Mouse (Mus musculus) neutrophil, adult 5-6 weeks (primary cell): Measurements from ENCODE around the gene Timm8a2. TPM values are rescaled to one million over a fixed set of nuclear protein-coding genes. Genes with fewer than 3 reads are reported as not detected.
"Not testable (repeated sequence)": the region's sequence is repeated elsewhere in the genome, so short reads cannot be mapped to it uniquely, and the experiment has no call there.

Source experiments
- ATAC-seq: fragments of 151-379, 151-347 bp; 2 replicates; pipeline ENCODE4 v1.8.0; 2017; ENCODE audit warnings: mild to moderate bottlenecking, moderate TSS enrichment; ENCODE audit not compliant: insufficient number of reproducible peaks, poor library complexity, low FRiP score, severe bottlenecking; ENCODE audit errors: extremely low read depth
- total RNA-seq: library from RNA; stranded (forward); fragments of 200-1000 nt; gene quantifications from 2 replicates; pipeline ENCODE4 v1.2.3, GENCODE M21; 2017

The Timm8a2 gene
- total RNA-seq, 1 experiment from 2014 or later: 1.2 TPM

DNA sequence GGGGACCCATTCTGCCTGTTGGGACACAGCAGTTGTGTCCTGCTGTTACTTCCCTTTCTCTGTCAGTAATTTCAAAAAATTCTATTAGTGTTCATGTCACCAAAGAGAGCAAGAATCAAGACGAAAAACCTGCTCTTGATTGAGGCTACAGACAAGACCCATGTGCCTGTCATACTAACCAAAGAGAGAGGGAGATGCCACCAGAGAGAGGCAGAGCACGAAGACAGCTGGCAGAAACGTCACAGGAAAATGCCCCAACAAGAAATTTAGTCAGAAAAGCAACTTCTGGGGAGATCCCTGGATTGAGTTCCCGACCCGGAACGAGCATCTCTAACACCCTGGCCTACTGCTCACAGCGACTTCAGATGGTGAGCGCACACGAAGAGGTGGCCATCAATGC, 14.3 kb downstream of the Timm8a2 start:
- ATAC-seq: no peak

DNA sequence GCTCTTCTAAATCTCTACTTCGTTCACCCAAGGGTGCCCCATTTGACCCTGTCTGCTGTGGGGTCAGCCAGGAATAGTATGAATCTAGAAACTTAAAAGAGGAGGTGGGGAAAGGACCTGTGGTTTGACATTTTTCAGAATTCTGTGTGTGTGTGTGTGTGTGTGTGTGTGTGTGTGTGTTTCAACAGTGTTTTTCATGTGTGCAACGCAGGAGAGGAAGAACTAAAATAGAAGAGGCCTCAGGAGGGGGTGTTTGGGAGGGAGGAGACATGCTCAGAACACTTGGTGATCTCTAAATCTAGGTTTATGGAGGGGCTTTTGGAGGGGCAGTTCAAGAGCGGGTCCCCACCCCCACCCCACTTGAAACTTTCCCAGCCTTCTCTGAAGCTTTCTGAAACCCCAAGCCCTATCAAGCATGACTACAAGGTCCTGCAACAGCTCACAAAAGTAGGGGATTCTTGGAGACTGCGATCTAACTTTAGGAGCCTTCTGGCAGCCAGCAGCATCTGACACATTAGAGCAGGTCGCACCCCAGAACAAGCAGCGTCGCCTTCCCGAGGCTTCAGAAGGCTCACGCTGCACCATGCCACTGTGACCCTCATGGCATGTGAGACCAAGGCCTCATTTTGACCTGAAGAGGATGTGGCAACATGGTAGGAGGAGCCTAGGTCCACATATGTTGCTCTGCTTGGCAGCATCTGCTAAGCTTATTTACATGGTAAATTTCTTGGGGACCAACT, 18.6 kb downstream of the Timm8a2 start:
- ATAC-seq: peak; percentile 73

DNA sequence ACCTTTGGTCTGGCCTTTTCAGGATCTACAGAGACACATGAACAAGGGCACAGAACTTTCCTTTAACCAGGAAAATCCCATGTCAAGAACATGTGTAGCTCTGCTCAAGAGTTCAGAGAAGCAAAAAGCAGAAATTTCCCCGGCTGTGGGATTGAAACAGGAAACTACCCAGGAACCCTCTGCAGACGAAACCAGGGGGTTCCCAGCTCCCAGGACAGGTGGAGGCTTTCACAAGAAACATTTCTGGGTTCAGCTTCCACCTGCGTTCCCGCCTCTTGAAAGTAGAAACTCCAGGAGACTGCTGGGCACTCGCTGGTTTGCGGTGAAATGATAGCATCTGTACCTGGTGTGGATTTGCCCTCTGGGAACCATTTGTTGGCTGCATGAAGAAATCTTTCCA, 22.4 kb downstream of the Timm8a2 start:
- no peak for ATAC-seq

DNA sequence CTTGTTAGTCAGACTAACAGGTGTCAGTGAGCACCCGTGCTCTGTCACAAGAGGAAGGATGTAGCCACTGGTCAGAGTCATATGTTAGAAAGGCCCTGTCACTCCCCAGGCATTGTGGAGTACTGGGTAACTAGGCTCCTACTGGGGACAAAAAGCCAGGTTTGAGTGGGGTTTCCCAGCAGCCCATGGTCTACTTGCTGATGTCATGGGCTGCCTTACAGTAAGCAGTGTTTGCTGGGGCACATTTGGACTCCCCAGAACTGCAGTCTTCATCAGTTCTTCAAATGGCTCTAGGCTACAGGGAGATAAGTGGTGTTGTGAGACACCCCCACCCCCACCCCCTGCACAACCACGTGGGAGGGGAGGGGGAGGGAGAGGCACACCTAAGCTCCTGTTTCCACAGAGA, 23.5 kb downstream of the Timm8a2 start:
- ATAC-seq: peak; percentile 25; the same call in 1 of the 2 replicates

DNA sequence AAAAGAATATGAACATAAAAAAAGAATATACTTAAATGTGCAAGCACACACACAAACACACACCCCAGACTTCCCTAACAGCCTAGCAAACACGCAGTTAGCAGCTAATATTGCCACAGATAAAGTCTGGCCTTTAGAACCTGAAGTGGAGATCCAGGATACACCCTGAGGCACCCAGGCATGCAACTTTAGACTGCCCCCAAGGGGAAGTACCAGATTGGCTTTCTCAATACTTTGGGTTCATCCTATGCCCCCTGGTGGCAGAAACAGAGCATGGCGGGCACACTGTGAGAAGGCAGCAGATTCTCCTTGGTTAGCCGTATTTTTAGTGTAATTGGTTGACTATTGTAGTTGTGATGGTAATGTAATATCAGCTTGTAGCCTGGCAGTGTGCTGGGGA, 26.2 kb downstream of the Timm8a2 start:
- ATAC-seq: peak; percentile 78

DNA sequence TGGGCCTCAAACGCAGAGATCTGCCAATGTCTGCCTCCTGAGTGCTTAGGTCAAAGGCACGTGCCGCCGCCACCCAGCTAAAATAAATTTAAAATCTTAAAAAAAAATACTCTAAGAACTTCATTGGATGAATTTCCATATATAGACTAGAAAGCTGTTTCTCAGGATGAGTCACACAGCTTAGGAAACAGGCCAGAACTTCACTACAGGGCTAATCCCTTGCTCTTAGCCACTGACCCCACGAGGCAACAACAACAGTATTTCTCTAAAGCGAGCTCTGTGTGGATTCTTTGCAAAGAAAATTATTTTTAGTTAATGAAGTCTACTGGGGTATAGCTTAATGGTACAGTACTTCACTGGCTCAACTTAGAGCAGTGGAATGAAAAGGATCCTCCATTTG, 26.9 kb downstream of the Timm8a2 start:
- no peak for ATAC-seq

DNA sequence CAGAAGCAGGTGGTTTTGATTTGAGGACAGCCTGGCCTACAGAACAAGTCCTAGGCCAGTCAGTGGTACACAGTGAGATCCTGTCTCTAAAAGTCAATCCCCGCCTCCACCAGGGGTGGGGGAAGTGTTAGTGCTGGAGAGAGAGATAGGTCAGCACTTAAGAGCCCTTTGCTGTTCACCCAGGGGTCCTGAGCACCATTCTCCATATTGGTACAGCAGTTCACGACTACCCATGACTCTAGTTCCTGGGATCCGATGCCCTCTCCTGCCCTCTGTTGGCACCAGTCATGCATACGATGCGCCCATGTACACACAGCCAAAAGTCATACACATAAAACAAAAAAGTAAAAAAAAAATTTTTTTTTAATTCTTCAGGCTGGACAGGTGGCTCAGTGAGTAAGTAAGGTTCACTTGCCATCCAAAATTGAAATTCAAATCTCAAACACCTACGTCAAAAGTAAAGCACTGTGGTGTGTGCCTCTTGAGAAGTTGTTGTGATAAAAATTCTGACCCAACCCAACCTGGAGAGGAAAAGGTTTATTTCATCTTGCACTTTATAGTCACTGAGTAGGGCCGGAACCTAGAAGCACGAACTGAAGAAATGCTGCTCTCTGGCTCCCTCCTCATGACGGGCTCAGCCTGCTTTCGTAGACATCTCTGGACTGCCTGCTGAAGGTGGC, 28.1 kb downstream of the Timm8a2 start:
- no peak for ATAC-seq

DNA sequence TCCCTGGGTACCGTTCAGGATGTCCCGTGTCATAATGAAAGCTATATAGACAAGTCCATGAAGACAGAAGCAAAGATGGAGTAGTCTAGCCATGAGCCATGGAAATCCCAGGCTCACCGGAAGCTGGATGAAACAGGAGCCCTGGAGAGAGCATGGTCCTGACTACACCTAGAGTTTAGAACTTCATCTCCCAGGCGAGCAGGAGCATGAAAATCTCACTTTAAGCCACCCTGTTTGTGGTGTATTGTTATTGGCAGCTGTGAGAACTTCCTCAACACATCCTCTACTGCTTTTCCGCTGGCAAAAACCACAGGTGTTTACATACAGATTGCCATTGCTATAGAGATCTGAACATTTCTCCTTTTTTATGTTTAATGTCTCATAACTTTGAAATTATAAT, 29.1 kb downstream of the Timm8a2 start:
- 0 out of 2 replicates have a peak, but pooled peaks have one; percentile 17 for ATAC-seq

DNA sequence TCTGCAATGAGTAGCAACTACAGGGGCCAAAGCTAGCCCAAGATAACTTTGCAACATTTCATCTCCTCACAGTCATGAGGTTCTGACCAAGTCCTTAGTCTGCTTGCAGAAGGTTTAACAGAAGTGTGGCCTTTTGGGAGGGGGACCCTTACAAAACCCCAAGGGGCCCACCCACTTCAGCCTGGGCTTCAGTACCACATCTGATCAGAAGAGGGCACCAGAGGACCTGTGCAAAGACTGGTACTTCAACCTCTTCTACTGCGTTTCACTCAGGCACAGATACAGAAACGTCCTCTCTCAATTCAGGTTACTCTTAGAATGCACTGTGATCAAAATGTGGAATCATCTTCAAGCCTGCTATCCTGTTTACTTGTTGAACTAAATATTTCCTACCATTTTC, 30.0 kb downstream of the Timm8a2 start:
- ATAC-seq: peak; percentile 53

DNA sequence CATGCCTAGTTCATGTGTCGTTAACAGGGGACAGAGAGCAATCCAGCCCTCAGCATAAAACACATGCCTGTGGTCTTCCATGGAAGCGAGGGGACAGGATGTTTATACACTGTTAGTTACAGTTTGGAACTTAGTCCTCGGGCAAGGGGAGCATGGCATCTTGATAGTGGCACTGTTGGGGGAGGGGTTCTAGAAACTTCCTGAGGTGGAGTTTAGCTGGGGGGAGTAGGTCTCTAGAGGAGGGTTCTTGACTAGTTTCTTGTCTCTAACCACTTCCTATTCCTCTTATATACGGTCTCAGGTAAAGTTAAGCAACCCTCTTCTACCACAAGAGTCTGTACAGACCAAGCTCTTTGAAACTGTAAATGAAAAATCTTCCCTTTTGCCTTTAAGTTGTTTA, 31.8 kb downstream of the Timm8a2 start:
- peak; percentile 51 for ATAC-seq

DNA sequence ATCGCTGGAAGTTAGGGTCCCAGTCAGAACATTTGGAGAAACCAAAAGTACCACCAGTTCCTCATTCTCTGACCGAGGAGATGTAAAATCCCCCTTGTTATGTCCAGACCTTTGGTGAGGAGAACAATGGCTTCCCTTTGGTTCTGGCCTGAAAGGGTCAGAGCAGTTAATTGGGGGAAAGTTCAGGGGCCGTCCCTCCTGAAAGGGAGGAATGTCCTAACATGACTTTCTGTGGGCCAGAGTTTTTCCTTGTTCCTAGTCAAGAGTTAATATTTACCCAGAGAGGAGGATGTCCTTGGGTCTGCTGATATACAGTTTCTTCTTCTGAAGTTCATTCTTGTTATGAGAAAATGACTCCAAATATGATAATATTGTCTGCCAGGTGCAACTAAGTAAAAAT, 33.6 kb downstream of the Timm8a2 start:
- not testable (repeated sequence) for ATAC-seq

DNA sequence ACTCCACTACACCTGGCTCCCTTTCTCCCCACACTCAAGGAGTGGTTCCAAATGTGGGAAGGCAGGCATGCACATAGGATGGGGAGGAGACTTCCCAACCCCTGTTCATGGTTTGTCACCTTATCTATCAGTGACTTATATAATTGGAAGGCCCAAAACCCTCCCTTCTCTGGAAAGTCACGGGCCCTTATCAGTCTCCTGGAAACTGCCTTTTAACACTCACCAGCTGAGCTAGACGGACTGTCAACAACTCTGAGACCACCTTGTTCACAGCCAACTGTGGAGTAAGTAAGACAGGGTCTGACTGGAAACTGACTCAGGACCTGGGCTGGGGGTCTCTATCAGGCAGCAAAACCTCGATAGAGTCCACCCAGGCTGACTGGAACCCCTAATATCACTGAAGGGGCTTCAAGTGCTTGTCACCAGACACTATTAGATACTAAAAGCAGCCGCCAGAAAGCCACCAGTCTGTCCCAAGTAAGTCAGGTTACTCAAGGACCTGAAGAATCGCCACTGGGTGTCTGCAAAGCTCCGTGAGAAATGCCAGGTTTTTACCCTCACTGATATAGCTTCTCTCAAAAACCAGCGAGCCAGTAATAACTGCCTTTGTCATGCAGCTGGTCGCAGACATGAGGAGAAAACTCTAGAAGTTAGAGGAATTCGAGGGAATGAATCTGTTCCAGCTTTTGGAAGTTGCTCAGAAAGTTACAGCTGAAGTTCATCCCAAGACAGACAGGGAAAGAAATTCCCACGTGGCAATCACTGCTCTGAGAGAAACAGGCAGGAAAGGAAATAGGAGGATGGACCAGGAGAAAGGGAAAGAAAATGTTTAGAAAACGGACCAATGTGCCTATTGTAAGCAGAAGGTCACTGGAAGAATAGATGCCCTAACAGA, 34.6 kb downstream of the Timm8a2 start:
- ATAC-seq: no peak

DNA sequence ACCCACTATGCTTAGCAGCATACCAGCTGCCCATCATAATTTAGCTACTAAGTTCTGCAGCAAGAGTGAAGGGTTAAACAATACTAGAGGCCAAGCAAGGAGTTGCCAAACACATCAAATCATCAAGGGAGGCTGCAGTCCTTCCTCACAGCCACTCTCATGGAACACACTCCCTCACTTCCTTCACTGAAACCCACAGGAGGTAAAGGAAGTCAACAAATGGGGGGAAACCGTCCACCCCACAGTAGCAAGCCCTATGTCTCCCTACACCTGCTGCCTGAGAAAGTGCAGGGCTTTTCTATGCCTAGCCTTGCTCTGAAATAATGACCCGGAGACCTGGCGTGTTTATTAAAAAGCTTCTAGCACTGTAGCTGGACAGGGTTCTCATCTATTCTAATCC, 35.5 kb downstream of the Timm8a2 start:
- ATAC-seq: no peak

DNA sequence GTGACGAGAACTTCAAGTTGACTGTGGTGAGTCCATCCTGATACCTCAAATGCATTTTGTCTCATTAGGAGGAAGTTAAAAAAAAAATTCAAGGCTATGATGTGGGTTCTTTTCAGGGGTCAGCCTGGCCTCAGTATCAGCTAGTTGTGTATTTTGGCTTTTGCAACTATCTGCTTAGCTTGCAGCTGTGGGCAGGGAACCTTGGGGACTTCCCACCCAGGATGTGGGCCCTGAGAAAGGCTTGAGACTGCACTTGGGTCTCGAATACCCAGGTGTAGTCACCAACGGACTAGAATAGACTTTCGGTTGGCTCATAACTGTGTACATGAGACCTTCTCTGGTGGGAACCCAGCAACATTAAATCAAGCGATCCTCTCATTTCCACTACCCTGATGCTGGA, 38.9 kb downstream of the Timm8a2 start:
- ATAC-seq: peak; percentile 59

DNA sequence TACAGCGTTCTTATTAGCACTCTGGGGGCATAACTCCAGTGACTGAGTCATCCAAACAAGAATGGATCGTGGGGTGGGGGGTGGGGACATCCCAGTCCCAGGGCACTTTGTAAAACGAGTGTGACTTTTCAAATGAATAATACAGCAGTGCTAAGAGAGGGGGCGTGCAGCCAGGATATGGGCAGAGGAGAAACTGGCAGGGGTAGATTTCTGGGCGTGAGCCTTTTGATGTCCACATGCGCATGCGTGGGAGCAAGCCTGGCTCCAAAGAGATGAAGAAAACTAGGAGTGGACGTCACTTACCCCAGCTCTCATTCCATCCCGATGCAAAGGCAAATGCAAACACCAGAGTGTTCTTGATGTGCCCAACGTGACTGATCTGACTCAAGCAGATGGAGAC, 39.9 kb downstream of the Timm8a2 start:
- no peak for ATAC-seq

DNA sequence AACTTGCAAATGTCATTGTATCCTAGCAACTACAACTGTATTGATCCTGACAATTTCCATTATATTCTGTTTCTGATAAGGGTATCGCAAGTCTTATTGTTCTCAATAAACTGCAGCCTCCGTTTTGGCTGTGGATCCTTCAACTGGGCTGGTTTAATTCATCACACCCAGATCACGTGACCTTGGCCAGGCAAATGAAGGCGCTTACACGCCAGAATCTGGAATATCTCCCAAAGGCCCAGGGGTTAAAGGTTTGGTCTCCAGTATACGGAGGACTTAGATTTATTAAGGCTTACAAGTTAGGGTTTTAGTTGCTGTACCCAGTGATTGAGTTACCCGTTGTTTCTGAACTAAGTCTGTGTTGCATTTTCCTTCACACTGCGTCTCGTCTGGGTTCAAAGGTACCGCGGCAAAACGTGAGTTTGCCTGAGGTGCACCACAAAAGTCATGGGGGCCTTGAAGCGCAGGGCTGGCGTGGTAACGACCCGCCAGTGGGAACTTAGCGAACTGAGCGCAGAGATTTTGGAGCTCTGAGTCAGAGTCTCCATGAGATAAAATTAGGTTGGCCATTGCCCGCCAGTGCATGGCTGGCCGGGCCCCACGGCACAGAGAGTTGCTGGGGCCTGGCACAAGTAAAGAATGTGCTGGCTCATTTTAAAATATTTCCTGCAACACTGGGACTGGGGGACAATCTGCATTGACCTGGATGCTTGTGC, 41.2 kb downstream of the Timm8a2 start:
- ATAC-seq: no peak

DNA sequence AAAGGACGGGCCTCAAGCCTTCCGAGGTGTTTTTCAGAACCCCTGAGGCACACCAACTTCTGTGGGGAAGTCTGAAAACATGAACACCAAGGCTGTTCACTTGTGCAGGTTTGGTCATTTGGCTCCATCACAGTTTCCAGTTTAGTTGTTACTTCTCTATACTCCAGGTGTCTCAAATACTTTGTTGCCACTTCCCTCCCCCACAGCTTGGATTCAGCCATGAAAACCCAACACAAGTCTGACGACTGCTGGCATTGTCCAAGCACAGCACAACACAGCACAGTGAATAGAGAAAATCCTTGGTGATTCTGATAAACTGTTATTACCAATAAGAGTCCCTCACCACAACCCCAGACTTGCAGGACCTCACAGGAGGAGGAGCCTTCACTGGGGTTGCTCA, 42.5 kb downstream of the Timm8a2 start:
- ATAC-seq: no peak

DNA sequence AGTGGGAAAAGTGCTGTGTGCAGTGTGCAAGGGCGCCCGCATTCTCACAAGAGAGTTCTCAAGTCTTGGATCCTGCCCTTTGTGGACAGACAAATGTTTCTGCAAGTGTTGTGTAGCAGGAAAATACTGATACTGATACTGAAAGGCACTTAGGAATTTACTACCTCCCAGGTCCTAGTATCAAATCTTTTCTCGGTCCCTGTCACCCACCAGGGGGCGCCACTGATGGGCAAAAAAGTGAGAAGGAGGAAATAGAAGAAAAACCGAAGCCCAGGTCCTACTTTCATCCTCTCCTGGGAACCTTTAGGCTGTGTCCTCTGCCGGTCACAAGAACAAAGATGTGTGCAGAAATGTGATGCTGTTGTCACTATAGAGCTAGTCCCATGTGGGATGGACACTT, 45.0 kb downstream of the Timm8a2 start:
- peak; percentile 71 for ATAC-seq

DNA sequence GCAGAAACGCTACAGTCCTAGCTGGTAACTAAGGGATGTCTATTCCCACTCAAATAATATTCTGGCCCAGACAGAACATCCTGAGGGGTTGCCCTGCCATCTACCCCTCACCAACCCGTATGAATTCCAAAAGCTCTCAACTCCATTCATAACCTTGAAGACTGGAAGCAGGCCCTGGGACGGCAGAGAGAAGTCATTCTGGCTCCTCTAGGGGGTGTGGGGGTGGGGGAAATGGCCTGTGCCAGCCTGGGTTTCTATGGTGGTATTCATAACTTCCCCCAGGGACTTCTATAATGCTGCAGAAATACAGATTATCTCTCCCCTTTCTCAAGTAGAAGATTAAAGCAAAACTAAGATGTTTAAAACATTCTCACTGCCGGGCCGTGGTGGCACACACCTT, 45.4 kb downstream of the Timm8a2 start:
- ATAC-seq: no peak
